Mouse (Mus musculus) lung, postnatal 36 days (tissue): ENCODE measurements at regions not wholly inside any gene's neighbourhood (a gene's known extent, or its start where the extent isn't known, plus 50 kb on each side); places are given as distances from the start of the nearest gene placed in this dataset.

ENCODE experiments used
- DNase-seq: peaks from one replicate; pipeline ENCODE4 v3.0.0; 2022; ENCODE audit warnings: mixed read lengths

GRCm38 (mm10) chr10:118769751-118770150, 100.3 kb downstream of the Dyrk2 start:
- DNase-seq = no peak

- no peak for DNase-seq
These were observed 91.4 kb downstream of the Dyrk2 start for GRCm38 (mm10) chr10:118778656-118779055.

- no peak for DNase-seq
These were observed 89.0 kb downstream of the Dyrk2 start for GRCm38 (mm10) chr10:118780831-118781569.

- DNase-seq = no peak
These were observed 88.2 kb downstream of the Dyrk2 start for GRCm38 (mm10) chr10:118781811-118782232.

DNA sequence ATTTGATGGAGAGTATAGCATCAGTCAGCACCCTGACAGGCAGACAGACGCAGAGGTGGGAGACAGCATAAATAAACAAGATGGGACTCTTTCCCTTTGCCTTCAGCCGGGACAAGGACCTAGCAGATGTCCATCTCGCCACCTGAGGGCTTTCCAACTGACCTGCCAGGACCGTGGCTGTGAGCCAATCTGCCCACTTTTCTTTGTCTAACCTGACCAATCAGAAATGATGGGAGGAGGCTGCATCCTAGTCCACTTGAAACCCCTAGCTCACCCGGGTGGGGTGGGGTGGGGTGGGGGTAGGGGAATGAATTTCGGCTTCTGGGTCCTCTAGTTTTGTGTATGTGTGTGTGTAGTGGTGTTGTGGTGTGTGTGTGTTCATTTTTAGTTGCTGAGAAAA, 87.4 kb downstream of the Dyrk2 start:
- DNase-seq = no peak

DNA sequence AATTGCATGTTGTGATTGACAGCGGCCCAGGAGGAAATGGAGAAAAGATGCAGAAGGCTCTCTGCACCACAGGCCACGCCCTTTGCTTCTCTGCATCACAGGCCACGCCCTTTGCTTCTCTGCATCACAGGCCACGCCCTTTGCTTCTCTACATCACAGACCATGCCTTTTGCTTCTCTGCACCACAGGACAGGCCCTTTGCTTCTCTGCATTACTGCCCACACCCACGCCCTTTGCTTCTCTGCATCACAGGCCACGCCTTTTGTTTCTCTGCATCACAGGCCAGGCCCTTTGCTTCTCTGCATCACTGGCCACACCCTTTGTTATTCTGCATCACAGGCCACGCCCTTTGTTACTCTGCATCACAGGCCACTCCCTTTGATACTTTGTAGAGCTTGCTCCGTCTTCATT, 82.7 kb downstream of the Dyrk2 start:
- no peak for DNase-seq

- DNase-seq = no peak
These were observed 77.5 kb downstream of the Dyrk2 start for GRCm38 (mm10) chr10:118792352-118793100.

- DNase-seq = no peak
These were observed 76.2 kb downstream of the Dyrk2 start for GRCm38 (mm10) chr10:118793794-118794193.

DNA sequence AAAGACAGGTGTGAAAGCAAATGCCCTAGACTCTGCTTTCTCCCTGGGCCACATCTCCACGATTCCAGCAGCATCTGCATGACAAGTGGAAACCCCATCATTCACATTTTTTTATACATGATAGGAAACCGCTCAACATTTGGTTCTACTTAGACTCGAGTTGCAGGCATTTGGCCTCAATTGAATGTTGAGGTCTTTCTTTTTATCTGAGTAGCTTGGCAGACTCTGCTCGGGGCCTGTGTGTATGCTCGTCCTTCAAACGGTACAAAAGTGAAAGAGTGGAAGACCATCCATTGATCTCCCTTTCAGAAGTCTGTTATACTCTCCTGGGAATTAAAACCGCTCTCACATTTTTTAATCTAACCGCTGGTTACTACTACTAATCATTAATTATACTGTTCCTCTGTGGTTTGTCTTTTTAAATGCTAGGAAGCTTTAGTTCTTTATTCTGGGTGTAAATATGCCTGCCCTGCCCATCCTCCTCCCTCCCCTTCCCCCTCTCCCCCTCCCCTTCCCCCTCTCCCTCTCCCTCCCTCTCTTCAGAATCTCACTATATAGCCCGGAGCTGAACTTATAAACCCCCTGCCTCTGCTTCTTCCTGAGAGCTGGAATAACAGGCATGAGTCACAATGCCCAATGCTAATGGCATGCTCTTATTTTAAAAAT, 75.5 kb downstream of the Dyrk2 start:
- no peak for DNase-seq

DNA sequence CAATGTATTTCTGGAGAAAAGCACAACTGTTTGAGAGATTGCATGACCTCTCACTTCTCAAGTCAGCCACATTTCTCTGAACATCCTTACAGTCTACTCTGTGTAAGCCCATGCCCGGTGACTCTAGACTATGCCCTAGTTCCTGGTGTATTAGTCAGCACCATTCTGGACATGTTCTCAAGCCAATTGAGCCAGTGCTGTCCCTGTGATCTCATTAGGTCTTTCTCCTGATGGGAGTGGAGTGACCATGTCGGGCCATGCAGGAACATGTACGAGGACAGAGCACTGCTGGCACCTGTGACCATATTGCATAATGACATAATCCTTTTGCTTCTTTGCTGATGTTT, 75.0 kb downstream of the Dyrk2 start:
- no peak for DNase-seq

GRCm38 (mm10) chr10:118796512-118796911, 73.5 kb downstream of the Dyrk2 start:
- DNase-seq = no peak

GRCm38 (mm10) chr10:118797256-118797655, 72.8 kb downstream of the Dyrk2 start:
- no peak for DNase-seq

DNA sequence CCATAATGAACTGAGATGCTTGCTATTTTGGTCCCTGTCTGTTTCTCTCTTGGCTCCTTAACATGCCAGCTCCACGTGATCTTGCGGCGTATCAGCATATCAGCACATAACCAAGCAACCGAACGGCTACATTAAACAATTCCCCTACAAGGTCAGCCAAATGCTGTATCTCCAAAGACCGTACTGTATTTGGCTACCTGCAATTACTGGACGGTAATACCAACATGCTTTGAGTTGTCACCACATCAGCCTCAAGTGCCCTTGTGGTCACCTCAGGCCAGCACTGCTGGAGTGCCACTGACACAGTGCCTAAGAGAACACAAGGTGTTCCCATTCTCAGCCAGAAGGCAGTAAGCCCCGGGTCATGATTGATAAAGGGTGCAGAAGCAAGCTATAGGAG, 70.2 kb downstream of the Dyrk2 start:
- DNase-seq = no peak

DNA sequence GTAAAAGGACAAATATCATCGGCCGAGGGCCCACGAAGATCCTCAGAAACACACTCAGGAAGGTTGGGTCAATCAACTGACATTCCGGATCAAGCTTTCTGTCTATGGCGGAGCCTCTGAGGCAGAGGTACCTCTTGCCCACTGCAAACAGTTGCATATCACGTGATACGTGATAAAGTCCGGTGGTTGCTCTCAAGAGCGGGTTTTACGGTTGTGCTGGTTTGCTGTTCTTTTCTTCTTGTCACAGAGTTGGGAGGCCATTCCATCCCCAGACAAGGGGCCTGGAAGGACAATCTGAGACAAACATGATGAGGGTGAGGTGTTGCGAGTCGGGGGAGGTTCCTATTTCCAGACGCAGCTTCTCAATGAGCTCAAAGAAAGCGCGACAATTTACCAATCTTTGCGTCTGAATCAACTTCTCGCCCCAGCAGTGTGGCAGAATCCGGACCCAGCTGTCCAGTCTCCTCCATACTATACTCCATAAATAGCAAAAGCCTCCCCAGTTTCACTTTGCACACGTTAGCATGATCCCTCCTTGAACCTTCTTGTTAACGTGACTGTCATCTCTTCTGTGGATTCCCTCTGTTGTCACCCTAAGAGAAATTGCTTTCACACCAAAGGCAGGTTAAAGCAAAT, 66.0 kb downstream of the Dyrk2 start:
- no peak for DNase-seq

GRCm38 (mm10) chr10:118804574-118804973, 65.4 kb downstream of the Dyrk2 start:
- DNase-seq = peak; percentile 66
